Mouse (Mus musculus) CH12.LX (cell line): ENCODE measurements around the gene Sowahb. TPM values are rescaled to one million over a fixed set of nuclear protein-coding genes. Genes with fewer than 3 reads are reported as not detected.

ENCODE experiments used
- DNase-seq: peaks from one replicate; pipeline ENCODE4 v3.0.0-alpha.2; 2013; ENCODE audit errors: extremely low read depth
- H3K27ac ChIP-seq: 2 replicates; pipeline ENCODE4 v1.5.1; 2012; ENCODE audit warnings: low read depth, mild to moderate bottlenecking, control low read depth, moderate library complexity; ENCODE audit not compliant: insufficient read depth
- H3K27me3 ChIP-seq: replicated peaks from 2 replicates; pipeline ENCODE3; 2012; ENCODE audit warnings: inconsistent platforms
- H3K36me3 ChIP-seq, 2 experiments: replicated peaks in 1 of 2; 2 replicates each; pipeline versions ENCODE3 to v1.6.1; 2012; ENCODE audit warnings: inconsistent platforms in 1 of 2, low read length in 1 of 2, mild to moderate bottlenecking in 1 of 2, mixed read lengths in 1 of 2, moderate library complexity in 1 of 2; ENCODE audit not compliant: control insufficient read depth in 1 of 2, insufficient read depth in 1 of 2
- H3K4me1 ChIP-seq, 2 experiments: 2 replicates each; pipeline ENCODE4 v1.6.1; 2012; ENCODE audit warnings: inconsistent platforms in 1 of 2, moderate library complexity in 1 of 2; ENCODE audit not compliant: insufficient read depth in 2 of 2, control insufficient read depth in 1 of 2
- H3K4me2 ChIP-seq: 2 replicates; pipeline ENCODE4 v1.6.1; 2012; ENCODE audit warnings: low read depth, mild to moderate bottlenecking, control low read depth; ENCODE audit not compliant: poor library complexity, insufficient read depth, severe bottlenecking
- H3K4me3 ChIP-seq, 3 experiments: fragments of 150-350 bp in 1 of 3; sonication (generic) in 1 of 3; replicated peaks in 1 of 3; 2 replicates each; pipeline versions ENCODE3 to v1.5.1; 2011 to 2012; ENCODE audit warnings: low read depth in 2 of 3, low read length in 2 of 3, mild to moderate bottlenecking in 2 of 3, moderate library complexity in 2 of 3, control low read depth in 1 of 3, improper control_type of control experiment in 1 of 3, inconsistent platforms in 1 of 3, mixed read lengths in 1 of 3; ENCODE audit not compliant: poor library complexity in 1 of 3
- H3K79me2 ChIP-seq: replicated peaks from 2 replicates; pipeline ENCODE4 v1.6.1; 2012; ENCODE audit warnings: mild to moderate bottlenecking, moderate library complexity; ENCODE audit not compliant: control insufficient read depth, poor library complexity, insufficient read depth, severe bottlenecking; ENCODE audit errors: extremely low read depth
- H3K9ac ChIP-seq: 2 replicates; pipeline ENCODE4 v1.6.1; 2012; ENCODE audit warnings: low read depth, mild to moderate bottlenecking, control low read depth, moderate library complexity; ENCODE audit not compliant: insufficient read depth
- H3K9me3 ChIP-seq: replicated peaks from 2 replicates; pipeline ENCODE3; 2012; ENCODE audit warnings: low read length, inconsistent platforms, mixed read lengths
- BHLHE40 ChIP-seq: IDR thresholded peaks from 2 replicates; pipeline ENCODE4 v1.6.1; 2011; ENCODE audit warnings: mild to moderate bottlenecking, low read depth, low read length, improper control_type of control experiment
- CTCF ChIP-seq, 2 experiments: IDR thresholded peaks in 1 of 2; conservative IDR thresholded peaks in 1 of 2; 2 replicates each; pipeline ENCODE4 v1.5.1; 2011 to 2012; ENCODE audit warnings: low read depth in 2 of 2, low read length in 2 of 2, improper control_type of control experiment in 1 of 2, inconsistent platforms in 1 of 2, mild to moderate bottlenecking in 1 of 2, moderate library complexity in 1 of 2
- ELF1 ChIP-seq: IDR thresholded peaks from 2 replicates; pipeline ENCODE4 v1.6.1; 2014; ENCODE audit warnings: low read depth, mild to moderate bottlenecking, inconsistent platforms, low read length, improper control_type of control experiment
- EP300 ChIP-seq: IDR thresholded peaks from 2 replicates; pipeline ENCODE4 v1.6.1; 2011; ENCODE audit warnings: low read length, improper control_type of control experiment
- JUN ChIP-seq: IDR thresholded peaks from 2 replicates; pipeline ENCODE4 v1.6.1; 2011; ENCODE audit warnings: low read depth, mild to moderate bottlenecking, low read length, improper control_type of control experiment, moderate library complexity; ENCODE audit not compliant: insufficient read depth
- MXI1 ChIP-seq: IDR thresholded peaks from 2 replicates; pipeline ENCODE4 v1.6.1; 2011; ENCODE audit warnings: mild to moderate bottlenecking, low read depth, low read length, improper control_type of control experiment
- MYC ChIP-seq: IDR thresholded peaks from 2 replicates; pipeline ENCODE4 v1.6.1; 2011; ENCODE audit warnings: low read depth, mild to moderate bottlenecking, improper control_type of control experiment, low read length
- NELFE ChIP-seq: IDR thresholded peaks from 2 replicates; pipeline ENCODE4 v1.6.1; 2011; ENCODE audit warnings: low read depth, low read length, improper control_type of control experiment
- POLR2A ChIP-seq: IDR thresholded peaks from 2 replicates; pipeline ENCODE4 v1.6.1; 2011; ENCODE audit warnings: low read depth, mild to moderate bottlenecking, improper control_type of control experiment, low read length
- RCOR1 ChIP-seq: conservative IDR thresholded peaks from 2 replicates; pipeline ENCODE4 v1.6.1; 2012; ENCODE audit warnings: low read depth, mild to moderate bottlenecking, inconsistent platforms, low read length, improper control_type of control experiment
- SIN3A ChIP-seq: IDR thresholded peaks from 2 replicates; pipeline ENCODE4 v1.6.1; 2012; ENCODE audit warnings: low read length, improper control_type of control experiment, inconsistent platforms
- SMC3 ChIP-seq: IDR thresholded peaks from 2 replicates; pipeline ENCODE4 v1.6.1; 2011; ENCODE audit warnings: low read depth, low read length, improper control_type of control experiment
- USF1 ChIP-seq: IDR thresholded peaks from 2 replicates; pipeline ENCODE4 v1.6.1; 2014; ENCODE audit warnings: low read depth, mild to moderate bottlenecking, inconsistent platforms, low read length, improper control_type of control experiment
- USF2 ChIP-seq: conservative IDR thresholded peaks from 2 replicates; pipeline ENCODE4 v1.6.1; 2011; ENCODE audit warnings: low read depth, low read length, improper control_type of control experiment
- ZKSCAN1 ChIP-seq: IDR thresholded peaks from 2 replicates; pipeline ENCODE4 v1.6.1; 2012; ENCODE audit warnings: low read depth, inconsistent platforms, low read length, improper control_type of control experiment, borderline replicate concordance
- ZNF384 ChIP-seq: IDR thresholded peaks from 2 replicates; pipeline ENCODE4 v1.6.1; 2012; ENCODE audit warnings: low read depth, low read length, improper control_type of control experiment, inconsistent platforms
- dilution Hi-C: fragments of 300-500 bp; cut with MboI; formaldehyde crosslinking; loops from 2 replicates; pipeline ENCODE4 v1.14.3; 2020; ENCODE audit warnings: low sequenced_read_pairs; ENCODE audit not compliant: extremely low pct_unique_long_range_greater_than_20kb, extremely low pct_ligation_motif_present
- in situ Hi-C: fragments of 300-500 bp; cut with MboI; formaldehyde crosslinking; loops from 3 replicates; pipeline ENCODE4 v1.14.3; 2019; ENCODE audit warnings: low sequenced_read_pairs, low pct_ligation_motif_present, low pct_unique_long_range_greater_than_20kb, mixed read lengths
- polyA plus RNA-seq: library from polyadenylated mRNA; unstranded; fragments of >175 nt; gene quantifications from 2 replicates; pipeline ENCODE4 v1.2.1, GENCODE M21; 2012; ENCODE audit warnings: low read depth; ENCODE audit not compliant: insufficient read length
- total RNA-seq, 2 experiments: library from RNA; depleted of rRNA; stranded (reverse); fragments of 300-350 nt in 1 of 2; fragments of >200 nt in 1 of 2; gene quantifications; 2 replicates each; pipeline ENCODE4 v1.2.3; 2012 to 2014

Gene Sowahb
- total and polyA plus RNA-seq, 3 experiments = not detected

DNA sequence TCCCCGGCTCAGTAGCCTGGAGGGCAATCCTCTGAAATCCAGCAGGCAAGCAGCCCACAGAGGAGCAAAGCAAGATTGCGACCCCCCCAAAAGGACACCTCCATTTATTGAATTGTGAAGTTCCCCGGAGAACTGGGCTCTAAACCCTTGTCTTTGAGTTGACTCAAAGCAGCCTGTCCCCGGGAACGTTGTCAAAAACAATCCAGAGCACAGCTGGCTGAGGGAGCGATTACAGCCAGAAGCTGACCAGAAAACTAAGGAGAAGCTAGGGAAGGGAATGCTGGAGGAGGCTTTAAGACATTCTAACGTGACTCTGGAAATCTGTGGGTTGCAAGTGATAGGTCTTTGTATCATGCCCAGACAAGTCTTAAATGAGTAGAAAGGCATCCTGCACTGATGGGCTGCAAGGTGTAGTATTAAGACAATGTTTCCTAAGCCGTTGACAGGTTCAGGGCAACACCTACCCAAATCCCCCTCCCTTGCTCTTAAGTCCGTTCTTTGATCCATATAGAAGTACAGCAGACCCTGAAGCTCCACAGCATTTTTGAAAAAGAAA, 17.6 kb downstream of the Sowahb start:
- H3K4me2 ChIP-seq = peak overlapping the region; percentile 32; the same call in 1 of the 2 replicates
- in situ Hi-C loops (no loop called here), dilution Hi-C loops (no loop called here)
- no peak for DNase-seq
- TF ChIP-seq BHLHE40 = no peak
- TF ChIP-seq ELF1 = no peak
- TF ChIP-seq CTCF (conservative IDR thresholded peaks at IDR 0.05 in 1 of 2, IDR thresholded peaks at IDR 0.05 in 1 of 2; ENCODE audit: low read depth in 2 of 2, low read length in 2 of 2) = no peak
- TF ChIP-seq ZKSCAN1 = no peak
- no peak for TF ChIP-seq SMC3
- no peak for TF ChIP-seq JUN
- no peak for TF ChIP-seq ZNF384
- no peak for TF ChIP-seq MXI1
- no peak for TF ChIP-seq EP300
- peak overlapping the region; percentile 13; the same call in 1 of the 2 replicates for H3K9ac ChIP-seq
- H3K9me3 ChIP-seq = no peaks in the 10 kb centered on the region
- no peaks in the 10 kb centered on the region for H3K79me2 ChIP-seq
- H3K4me3 ChIP-seq = no peak overlapping the region
- no peak overlapping the region for H3K27ac ChIP-seq
- no peaks in the 10 kb centered on the region for H3K27me3 ChIP-seq
- H3K4me1 ChIP-seq = no peaks in the 10 kb centered on the region
- H3K36me3 ChIP-seq = no peaks in the 10 kb centered on the region

GRCm38 (mm10) chr5:93026437-93027119, 18.2 kb downstream of the Sowahb start:
- in situ Hi-C loops = no loop called here
- H3K36me3 ChIP-seq = no peaks in the 10 kb centered on the region
- no peaks in the 10 kb centered on the region for H3K79me2 ChIP-seq
- H3K9ac ChIP-seq = peak overlapping the region; percentile 13; the same call in 1 of the 2 replicates
- H3K27me3 ChIP-seq = no peaks in the 10 kb centered on the region
- H3K27ac ChIP-seq = no peak overlapping the region
- dilution Hi-C loops = no loop called here
- no peaks in the 10 kb centered on the region for H3K9me3 ChIP-seq
- H3K4me2 ChIP-seq = peak overlapping the region; percentile 32; the same call in 1 of the 2 replicates
- no peak overlapping the region for H3K4me3 ChIP-seq
- TF ChIP-seq MYC (no peak), BHLHE40 (0 out of 2 replicates have a peak, but pooled peaks have one; percentile 16)
- TF ChIP-seq, all 38 proteins: peak for 1
- no peaks in the 10 kb centered on the region for H3K4me1 ChIP-seq
- no peak for DNase-seq

DNA sequence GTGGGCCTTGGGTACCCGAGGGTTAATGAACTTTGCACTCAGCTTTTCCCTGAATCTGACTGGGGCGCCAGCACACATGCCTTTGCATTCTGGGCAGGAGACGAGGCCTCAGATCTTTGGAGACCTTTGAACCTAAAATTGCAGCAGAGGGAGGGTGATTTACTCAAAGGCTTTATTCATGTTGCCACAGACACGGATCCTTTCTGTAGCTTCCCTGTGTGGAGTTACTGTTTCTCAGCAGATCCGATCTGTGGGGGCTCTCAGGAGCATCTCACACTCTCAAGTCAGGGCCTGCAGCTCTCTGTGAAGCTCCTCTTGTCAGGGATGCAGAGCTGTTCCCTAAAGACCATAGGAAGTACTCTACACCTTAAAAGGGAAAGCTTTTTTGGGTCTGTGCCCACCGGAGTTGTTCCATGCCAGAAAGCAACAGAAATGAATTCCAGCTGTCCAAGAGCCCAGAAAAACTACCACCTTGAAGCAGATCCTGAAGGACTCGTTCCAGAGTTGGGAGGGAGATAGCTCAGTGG, 20.0 kb downstream of the Sowahb start:
- H3K9me3 ChIP-seq = no peaks in the 10 kb centered on the region
- no peak overlapping the region for H3K4me3 ChIP-seq
- no peaks in the 10 kb centered on the region for H3K79me2 ChIP-seq
- H3K27ac ChIP-seq = no peak overlapping the region
- H3K4me1 ChIP-seq = no peaks in the 10 kb centered on the region
- TF ChIP-seq RCOR1 = no peak
- no peak for TF ChIP-seq POLR2A
- TF ChIP-seq NELFE = no peak
- no peak for TF ChIP-seq SIN3A
- no peak for TF ChIP-seq USF2
- TF ChIP-seq USF1 = no peak
- DNase-seq = no peak
- in situ Hi-C loops = no loop called here
- no peaks in the 10 kb centered on the region for H3K27me3 ChIP-seq
- dilution Hi-C loops = no loop called here
- H3K4me2 ChIP-seq = no peak overlapping the region
- H3K9ac ChIP-seq = no peak overlapping the region
- no peaks in the 10 kb centered on the region for H3K36me3 ChIP-seq
